Mouse (Mus musculus): ENCODE data around the gene Il17re. TPM values are rescaled to one million over a fixed set of nuclear protein-coding genes. Genes with fewer than 3 reads are reported as not detected.
A peak's percentile ranks its signal among the peaks of the same experiment; 100 is the strongest.

Il17re gene
- polyA plus RNA-seq, 1 experiment: not detected

- Histone ChIP-seq H3K36me3 (ENCODE audit: control insufficient read depth, insufficient read depth) (no peaks in the 10 kb centered on the region), H3K27me3 (ENCODE audit: control insufficient read depth, insufficient read depth, insufficient read length) (peaks cover 5% of the 10 kb centered on the region), H3K79me2 (ENCODE audit: control insufficient read depth, insufficient read depth) (peaks cover 16% of the 10 kb centered on the region), H3K4me3 (ENCODE audit: insufficient read depth, poor library complexity, severe bottlenecking) (no peak overlapping the region), H3ac (ENCODE audit: control insufficient read depth, insufficient read length, low read depth) (no peak overlapping the region), H3K79me3 (ENCODE audit: low read depth) (peaks cover 12% of the 10 kb centered on the region)
- TF ChIP-seq CEBPB (IDR thresholded peaks at IDR 0.05; ENCODE audit: low read depth) (no peak), MAX (IDR thresholded peaks at IDR 0.05) (no peak), CTCF (IDR thresholded peaks at IDR 0.05; ENCODE audit: control insufficient read depth, insufficient read depth, insufficient read length) (no peak), USF1 (IDR thresholded peaks at IDR 0.05; ENCODE audit: low read depth) (no peak), MYOD1 (IDR thresholded peaks at IDR 0.05; ENCODE audit: control insufficient read depth, insufficient read length, low read depth) (no peak), FOSL1 (IDR thresholded peaks at IDR 0.05; ENCODE audit: insufficient read depth, low read length, poor library complexity, severe bottlenecking) (no peak), MYOG (IDR thresholded peaks at IDR 0.05; ENCODE audit: control insufficient read depth, extremely low read depth, insufficient read length) (no peak)
These were observed 19.4 kb upstream of the Il17re start for GRCm38 (mm10) chr6:113438721-113439430.

- Histone ChIP-seq H3K4me3 (ENCODE audit: insufficient read depth, poor library complexity, severe bottlenecking) (no peak overlapping the region), H3K36me3 (ENCODE audit: control insufficient read depth, insufficient read depth) (peaks cover 8% of the 10 kb centered on the region), H3K27me3 (ENCODE audit: control insufficient read depth, insufficient read depth, insufficient read length) (no peaks in the 10 kb centered on the region), H3K79me3 (ENCODE audit: low read depth) (peaks cover 18% of the 10 kb centered on the region), H3K79me2 (ENCODE audit: control insufficient read depth, insufficient read depth) (peaks cover 33% of the 10 kb centered on the region), H3ac (ENCODE audit: control insufficient read depth, insufficient read length, low read depth) (no peak overlapping the region)
- TF ChIP-seq FOSL1 (IDR thresholded peaks at IDR 0.05; ENCODE audit: insufficient read depth, low read length, poor library complexity, severe bottlenecking) (no peak), CEBPB (IDR thresholded peaks at IDR 0.05; ENCODE audit: low read depth) (no peak), USF1 (IDR thresholded peaks at IDR 0.05; ENCODE audit: low read depth) (no peak), MYOD1 (IDR thresholded peaks at IDR 0.05; ENCODE audit: control insufficient read depth, insufficient read length, low read depth) (no peak), MAX (IDR thresholded peaks at IDR 0.05) (no peak)
These were observed 17.6 kb upstream of the Il17re start for GRCm38 (mm10) chr6:113440686-113441085.

- H3K27me3 ChIP-seq (ENCODE audit: control insufficient read depth, insufficient read depth, insufficient read length): no peaks in the 10 kb centered on the region
- peaks cover 10% of the 10 kb centered on the region for H3K36me3 ChIP-seq (ENCODE audit: control insufficient read depth, insufficient read depth)
- H3K79me2 ChIP-seq (ENCODE audit: control insufficient read depth, insufficient read depth): peaks cover 36% of the 10 kb centered on the region
- TF ChIP-seq CTCF (IDR thresholded peaks at IDR 0.05; ENCODE audit: control insufficient read depth, insufficient read depth, insufficient read length) (peak; percentile 39), MYOD1 (IDR thresholded peaks at IDR 0.05; ENCODE audit: control insufficient read depth, insufficient read length, low read depth) (no peak)
- peaks cover 18% of the 10 kb centered on the region for H3K79me3 ChIP-seq (ENCODE audit: low read depth)
- H3K4me3 ChIP-seq (ENCODE audit: insufficient read depth, poor library complexity, severe bottlenecking): no peak overlapping the region
- no peak overlapping the region for H3ac ChIP-seq (ENCODE audit: control insufficient read depth, insufficient read length, low read depth)
These were observed 17.1 kb upstream of the Il17re start for GRCm38 (mm10) chr6:113441147-113441680.

- H3ac ChIP-seq (ENCODE audit: control insufficient read depth, insufficient read length, low read depth): no peak overlapping the region
- no peaks in the 10 kb centered on the region for H3K27me3 ChIP-seq (ENCODE audit: control insufficient read depth, insufficient read depth, insufficient read length)
- peak overlapping the region; percentile 90 for H3K4me3 ChIP-seq (ENCODE audit: insufficient read depth, poor library complexity, severe bottlenecking)
- H3K79me3 ChIP-seq (ENCODE audit: low read depth): peaks cover 18% of the 10 kb centered on the region
- no peak for TF ChIP-seq MYOD1 (IDR thresholded peaks at IDR 0.05; ENCODE audit: control insufficient read depth, insufficient read length, low read depth)
- TF ChIP-seq MYOG (IDR thresholded peaks at IDR 0.05; ENCODE audit: control insufficient read depth, extremely low read depth, insufficient read length): no peak
- no peak for TF ChIP-seq CTCF (IDR thresholded peaks at IDR 0.05; ENCODE audit: control insufficient read depth, insufficient read depth, insufficient read length)
- TF ChIP-seq FOSL1 (IDR thresholded peaks at IDR 0.05; ENCODE audit: insufficient read depth, low read length, poor library complexity, severe bottlenecking): no peak
- no peak for TF ChIP-seq CEBPB (IDR thresholded peaks at IDR 0.05; ENCODE audit: low read depth)
- no peak for TF ChIP-seq USF1 (IDR thresholded peaks at IDR 0.05; ENCODE audit: low read depth)
- no peak for TF ChIP-seq MAX (IDR thresholded peaks at IDR 0.05)
- peaks cover 19% of the 10 kb centered on the region for H3K36me3 ChIP-seq (ENCODE audit: control insufficient read depth, insufficient read depth)
- H3K79me2 ChIP-seq (ENCODE audit: control insufficient read depth, insufficient read depth): peaks cover 42% of the 10 kb centered on the region
These were observed 16.2 kb upstream of the Il17re start for GRCm38 (mm10) chr6:113442087-113442441.

GRCm38 (mm10) chr6:113442442-113443090 lies 15.7 kb upstream of the Il17re start, which contains the start of gene Jagn1:
Gene Jagn1 (plus strand): TSS chr6:113442569.
- peak within 1 kb of the TSS; percentile 90 for H3K4me3 ChIP-seq (ENCODE audit: insufficient read depth, poor library complexity, severe bottlenecking)
- no peaks in the 10 kb centered on the region for H3K27me3 ChIP-seq (ENCODE audit: control insufficient read depth, insufficient read depth, insufficient read length)
- peaks cover 18% of the 10 kb centered on the region for H3K79me3 ChIP-seq (ENCODE audit: low read depth)
- peak within 1 kb of the TSS; percentile 90 for H3ac ChIP-seq (ENCODE audit: control insufficient read depth, insufficient read length, low read depth)
- H3K36me3 ChIP-seq (ENCODE audit: control insufficient read depth, insufficient read depth): peaks cover 24% of the 10 kb centered on the region
- H3K79me2 ChIP-seq (ENCODE audit: control insufficient read depth, insufficient read depth): peaks cover 42% of the 10 kb centered on the region
- TF ChIP-seq USF1 (IDR thresholded peaks at IDR 0.05; ENCODE audit: low read depth) (no peak), FOSL1 (IDR thresholded peaks at IDR 0.05; ENCODE audit: insufficient read depth, low read length, poor library complexity, severe bottlenecking) (no peak), CTCF (IDR thresholded peaks at IDR 0.05; ENCODE audit: control insufficient read depth, insufficient read depth, insufficient read length) (no peak), CEBPB (IDR thresholded peaks at IDR 0.05; ENCODE audit: low read depth) (peak; percentile 22), MYOG (IDR thresholded peaks at IDR 0.05; ENCODE audit: control insufficient read depth, extremely low read depth, insufficient read length) (no peak), MYOD1 (IDR thresholded peaks at IDR 0.05; ENCODE audit: control insufficient read depth, insufficient read length, low read depth) (no peak), MAX (IDR thresholded peaks at IDR 0.05) (peak; percentile 90)
